Mouse (Mus musculus) C2C12 (cell line): Measurements from ENCODE around the gene Csnk1e. TPM values are rescaled to one million over a fixed set of nuclear protein-coding genes. Genes with fewer than 3 reads are reported as not detected.

Experiments used
- H3K27me3 ChIP-seq: one replicate; pipeline ENCODE4 v1.6.1; 2011; ENCODE audit not compliant: control insufficient read depth, insufficient read depth, insufficient read length
- H3K36me3 ChIP-seq: one replicate; pipeline ENCODE4 v1.6.1; 2011; ENCODE audit not compliant: control insufficient read depth, insufficient read depth
- H3K4me3 ChIP-seq: one replicate; pipeline ENCODE4 v1.5.1; 2011; ENCODE audit warnings: mild to moderate bottlenecking, control low read depth; ENCODE audit not compliant: poor library complexity, insufficient read depth, severe bottlenecking
- H3K79me2 ChIP-seq: one replicate; pipeline ENCODE4 v1.6.1; 2011; ENCODE audit not compliant: control insufficient read depth, insufficient read depth
- H3K79me3 ChIP-seq: one replicate; pipeline ENCODE4 v1.6.1; 2011; ENCODE audit warnings: low read depth, control low read depth
- H3ac ChIP-seq: one replicate; pipeline ENCODE3; 2011; ENCODE audit warnings: low read depth; ENCODE audit not compliant: control insufficient read depth, insufficient read length
- CEBPB ChIP-seq: IDR thresholded peaks from one replicate; pipeline ENCODE4 v1.6.1; 2011; ENCODE audit warnings: low read depth, mild to moderate bottlenecking, control low read depth, moderate library complexity
- CTCF ChIP-seq: IDR thresholded peaks from one replicate; pipeline ENCODE4 v1.5.1; 2011; ENCODE audit not compliant: control insufficient read depth, insufficient read depth, insufficient read length
- FOSL1 ChIP-seq: IDR thresholded peaks from one replicate; pipeline ENCODE4 v1.8.0; 2011; ENCODE audit warnings: mild to moderate bottlenecking, low read length; ENCODE audit not compliant: poor library complexity, insufficient read depth, severe bottlenecking
- MAX ChIP-seq: IDR thresholded peaks from one replicate; pipeline ENCODE4 v1.6.1; 2011; ENCODE audit warnings: mild to moderate bottlenecking, control low read depth
- MYOD1 ChIP-seq: IDR thresholded peaks from one replicate; pipeline ENCODE4 v1.6.1; 2011; ENCODE audit warnings: low read depth; ENCODE audit not compliant: control insufficient read depth, insufficient read length
- MYOG ChIP-seq: IDR thresholded peaks from one replicate; pipeline ENCODE4 v1.6.1; 2011; ENCODE audit not compliant: control insufficient read depth, insufficient read length; ENCODE audit errors: extremely low read depth
- USF1 ChIP-seq: IDR thresholded peaks from one replicate; pipeline ENCODE4 v1.6.1; 2011; ENCODE audit warnings: low read depth, mild to moderate bottlenecking, control low read depth, moderate library complexity
- polyA plus RNA-seq: library from polyadenylated mRNA; unstranded; fragments of >200 nt; fragmentation: generic; extraction: Trizol; gene quantifications from one replicate; pipeline ENCODE4 v1.2.1, GENCODE M21; 2012; ENCODE audit warnings: missing spikeins

The Csnk1e gene
- polyA plus RNA-seq, 1 experiment, result 98.6 TPM

DNA sequence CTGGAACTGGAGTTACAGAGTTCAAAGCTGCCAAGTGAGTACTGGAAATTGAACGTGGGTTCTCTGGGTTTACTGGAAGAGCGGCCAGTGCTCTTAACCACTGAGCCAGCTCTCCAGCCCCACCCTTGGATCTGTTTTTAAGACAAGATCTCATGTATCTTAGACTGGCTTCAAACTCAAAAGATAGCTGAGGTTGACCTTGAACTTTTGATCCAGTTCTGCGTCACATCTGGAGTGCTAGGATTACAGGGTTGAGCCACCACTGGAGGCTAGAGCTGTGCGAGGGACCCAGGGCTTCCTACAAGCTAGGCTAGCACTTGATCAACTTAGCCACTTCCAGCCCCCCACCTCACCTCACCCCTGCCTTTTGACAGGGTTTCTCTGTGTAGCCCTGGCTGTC, 1.5 kb downstream of the Csnk1e start:
- H3K36me3 ChIP-seq, result no peaks in the 10 kb centered on the region
- H3K27me3 ChIP-seq, result no peaks in the 10 kb centered on the region
- no peaks in the 10 kb centered on the region for H3K79me2 ChIP-seq
- H3K4me3 ChIP-seq, result no peak overlapping the region
- no peaks in the 10 kb centered on the region for H3K79me3 ChIP-seq
- no peak for TF ChIP-seq MYOD1
- no peak for TF ChIP-seq USF1
- TF ChIP-seq MYOG, result no peak
- no peak for TF ChIP-seq MAX
- TF ChIP-seq CTCF, result no peak
- no peak for TF ChIP-seq FOSL1
- TF ChIP-seq CEBPB, result no peak
- H3ac ChIP-seq, result no peak overlapping the region

DNA sequence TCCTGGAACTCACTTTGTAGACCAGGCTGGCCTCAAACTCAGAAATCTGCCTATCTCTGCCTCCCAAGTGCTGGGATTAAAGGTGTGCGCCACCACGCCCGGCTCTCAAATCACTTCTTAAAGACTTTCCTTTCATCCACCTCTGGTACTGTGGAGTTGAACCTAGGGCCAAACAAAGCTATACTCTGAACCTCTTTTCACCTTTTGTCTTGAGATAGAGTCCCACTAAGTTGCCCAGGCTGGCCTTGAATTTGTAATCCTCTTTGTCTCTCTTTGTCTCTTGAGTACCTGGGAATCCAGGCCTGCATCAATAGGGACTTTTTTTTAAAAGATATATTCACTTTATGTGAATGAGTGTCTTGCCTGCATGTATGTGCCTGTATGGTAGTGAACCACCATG, 7.3 kb downstream of the Csnk1e start:
- H3K4me3 ChIP-seq, result no peak overlapping the region
- H3ac ChIP-seq, result no peak overlapping the region
- no peaks in the 10 kb centered on the region for H3K79me3 ChIP-seq
- no peaks in the 10 kb centered on the region for H3K36me3 ChIP-seq
- no peaks in the 10 kb centered on the region for H3K79me2 ChIP-seq
- H3K27me3 ChIP-seq, result peaks cover 3% of the 10 kb centered on the region
- TF ChIP-seq MYOG (no peak), CTCF (no peak), FOSL1 (no peak), CEBPB (no peak), MAX (no peak), MYOD1 (no peak), USF1 (no peak)

DNA sequence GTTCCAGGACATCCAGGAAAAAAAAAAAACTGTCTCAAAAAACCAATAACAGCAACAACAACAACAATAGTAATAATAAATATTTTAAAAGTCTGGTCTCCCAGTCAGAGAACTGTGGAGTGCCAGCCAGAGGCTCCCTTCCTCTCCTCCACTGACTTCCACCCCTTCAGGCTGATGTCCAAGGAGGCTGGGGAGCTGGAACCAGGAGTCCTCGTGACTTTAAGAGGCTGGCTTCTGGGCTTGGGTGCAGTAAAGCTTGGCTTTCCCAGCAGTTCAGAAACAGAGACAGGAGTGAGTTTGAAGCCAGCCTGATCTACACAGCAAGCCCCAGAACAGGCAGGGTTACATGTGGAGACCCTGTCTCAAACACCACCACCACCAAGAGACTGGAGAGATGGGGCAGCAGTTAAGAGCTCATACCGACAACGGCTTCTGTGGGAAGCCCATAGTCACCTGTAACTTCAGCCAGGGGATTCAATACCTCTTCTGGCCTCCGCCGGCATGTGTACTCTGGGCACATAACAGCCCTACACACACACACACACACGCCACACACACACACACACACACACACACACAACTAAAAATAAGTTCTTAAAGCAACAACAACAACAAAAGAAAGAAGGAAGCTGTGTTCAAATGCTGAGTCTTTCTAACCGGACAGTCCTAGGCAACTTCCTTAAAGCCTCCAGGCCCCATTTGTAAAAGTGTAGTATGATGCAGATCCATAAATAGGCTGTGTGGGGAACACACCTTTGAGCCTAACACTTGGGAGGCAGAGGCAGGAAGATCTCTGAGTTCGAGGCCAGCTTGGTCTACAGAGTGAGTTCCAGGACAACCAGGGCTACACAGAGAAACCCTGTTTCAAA, 9.3 kb downstream of the Csnk1e start:
- H3K79me3 ChIP-seq, result peaks cover 2% of the 10 kb centered on the region
- peaks cover 3% of the 10 kb centered on the region for H3K27me3 ChIP-seq
- no peak for TF ChIP-seq CEBPB
- no peak for TF ChIP-seq CTCF
- no peak for TF ChIP-seq MYOD1
- TF ChIP-seq MAX, result no peak
- no peak for TF ChIP-seq MYOG
- TF ChIP-seq USF1, result no peak
- no peak for TF ChIP-seq FOSL1
- H3K4me3 ChIP-seq, result no peak overlapping the region
- H3K79me2 ChIP-seq, result peaks cover 14% of the 10 kb centered on the region
- H3ac ChIP-seq, result no peak overlapping the region
- H3K36me3 ChIP-seq, result no peaks in the 10 kb centered on the region

DNA sequence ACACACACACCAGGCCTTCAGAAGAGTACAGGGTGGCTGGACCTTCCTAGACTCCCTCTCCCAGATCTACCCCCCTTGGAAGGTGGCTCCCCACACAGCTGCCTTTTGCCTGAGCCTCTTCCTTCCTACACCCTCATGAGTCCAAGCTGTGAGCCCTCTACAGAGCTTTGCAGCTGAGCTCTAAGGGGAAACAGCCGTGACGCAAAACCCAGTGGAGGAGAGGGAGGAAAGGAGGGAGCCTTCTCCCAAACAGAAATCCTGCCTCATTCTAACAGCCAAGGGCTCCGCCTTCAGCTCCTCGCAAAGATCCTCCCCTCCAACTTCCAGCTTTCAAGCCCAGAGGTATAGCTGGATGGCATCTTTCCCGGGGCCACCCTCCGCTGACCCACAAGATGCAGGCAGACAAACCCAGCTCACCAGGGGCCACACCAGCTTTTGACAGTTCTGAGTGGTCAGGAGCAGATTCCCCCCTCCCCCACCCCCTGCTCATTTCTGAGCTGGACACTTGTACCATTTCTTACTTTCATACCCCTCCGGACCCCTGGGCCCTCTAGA, 11.4 kb downstream of the Csnk1e start:
- no peak for TF ChIP-seq MYOD1
- no peak for TF ChIP-seq USF1
- TF ChIP-seq FOSL1, result no peak
- TF ChIP-seq MYOG, result no peak
- no peak for TF ChIP-seq CTCF
- no peak for TF ChIP-seq CEBPB
- no peak for TF ChIP-seq MAX
- Histone ChIP-seq H3K36me3 (peaks cover 3% of the 10 kb centered on the region), H3K4me3 (no peak overlapping the region), H3K27me3 (peaks cover 3% of the 10 kb centered on the region), H3ac (no peak overlapping the region), H3K79me3 (peaks cover 23% of the 10 kb centered on the region), H3K79me2 (peaks cover 35% of the 10 kb centered on the region)

DNA sequence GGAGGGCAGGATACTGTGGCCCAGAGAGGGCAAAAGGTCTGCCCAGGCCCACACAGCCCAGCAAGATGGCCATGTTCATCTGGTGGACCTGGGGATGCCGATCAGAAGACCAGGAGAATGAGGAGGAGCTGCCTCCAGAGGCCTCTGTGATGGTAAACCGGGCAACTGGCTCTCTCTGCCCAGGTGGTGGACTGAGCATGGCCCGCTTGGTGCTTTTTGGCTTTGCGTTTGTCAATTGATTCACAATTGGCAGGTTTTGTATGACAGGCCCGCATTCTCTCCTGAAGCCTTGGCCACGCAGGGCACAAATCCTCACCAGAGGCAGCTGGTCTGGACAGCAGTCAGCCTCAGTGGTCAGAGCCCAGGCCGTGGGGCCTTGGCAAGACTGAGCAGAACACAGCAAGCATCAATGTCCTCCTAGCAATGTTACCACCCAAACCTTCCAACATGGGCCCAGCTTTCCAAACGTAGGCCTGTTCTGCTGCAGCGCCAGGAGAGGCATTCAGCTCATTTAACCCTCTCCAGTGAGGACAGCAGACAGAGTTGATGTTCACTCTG, 12.3 kb downstream of the Csnk1e start:
- Histone ChIP-seq H3K4me3 (no peak overlapping the region), H3K79me3 (peaks cover 30% of the 10 kb centered on the region)
- no peak for TF ChIP-seq CEBPB
- no peak for TF ChIP-seq MYOD1
- TF ChIP-seq FOSL1, result no peak
- TF ChIP-seq CTCF, result no peak
- no peak for TF ChIP-seq USF1
- TF ChIP-seq MAX, result no peak
- no peak for TF ChIP-seq MYOG

More for the DNA sequence above, 12.3 kb downstream of the Csnk1e start:
- Histone ChIP-seq H3K79me2 (peaks cover 44% of the 10 kb centered on the region), H3ac (no peak overlapping the region), H3K36me3 (peaks cover 12% of the 10 kb centered on the region), H3K27me3 (peaks cover 3% of the 10 kb centered on the region)
